Mouse (Mus musculus): ENCODE data around the gene Lce3e.
A peak's percentile ranks its signal among the peaks of the same experiment; 100 is the strongest.

DNA sequence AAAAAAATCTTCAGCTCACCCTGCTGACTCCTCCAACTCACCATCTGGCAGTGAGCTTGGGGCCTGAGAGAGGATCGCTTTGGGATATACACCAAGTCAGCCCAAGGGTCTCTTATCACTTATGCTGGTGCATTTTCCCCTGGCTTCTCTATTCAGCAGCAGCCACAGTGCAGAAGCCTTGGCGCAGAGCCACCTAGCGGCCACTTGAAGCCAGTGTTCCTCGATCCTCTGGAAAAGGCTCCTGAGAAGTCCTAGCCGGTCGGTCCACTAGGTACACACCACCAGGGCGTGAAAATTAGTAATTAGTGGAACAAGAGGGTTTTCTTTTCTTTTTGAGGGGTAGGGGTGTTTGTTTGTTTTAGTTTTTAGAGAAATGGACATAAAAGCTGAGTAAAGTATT is 31.8 kb downstream of the Lce3e start:
- TF ChIP-seq CTCF (IDR thresholded peaks at IDR 0.05; ENCODE audit: low read depth) = peak; percentile 77
- no peak for TF ChIP-seq EP300 (IDR thresholded peaks at IDR 0.05; ENCODE audit: low read depth)
